Mouse (Mus musculus) C3H10T1/2 (cell line): ENCODE results near the gene Caml. TPM values are rescaled to one million over a fixed set of nuclear protein-coding genes. Genes with fewer than 3 reads are reported as not detected.

Experiments
- polyA plus RNA-seq, 2 experiments: library from polyadenylated mRNA; unstranded; fragments of >200 nt; fragmentation: generic; extraction: Trizol; gene quantifications; one replicate each; pipeline ENCODE4 v1.2.1; 2012; ENCODE audit warnings: missing spikeins in 2 of 2

Caml gene
- 10 to 100 TPM; 14.1 to 40.8 TPM for polyA plus RNA-seq

DNA sequence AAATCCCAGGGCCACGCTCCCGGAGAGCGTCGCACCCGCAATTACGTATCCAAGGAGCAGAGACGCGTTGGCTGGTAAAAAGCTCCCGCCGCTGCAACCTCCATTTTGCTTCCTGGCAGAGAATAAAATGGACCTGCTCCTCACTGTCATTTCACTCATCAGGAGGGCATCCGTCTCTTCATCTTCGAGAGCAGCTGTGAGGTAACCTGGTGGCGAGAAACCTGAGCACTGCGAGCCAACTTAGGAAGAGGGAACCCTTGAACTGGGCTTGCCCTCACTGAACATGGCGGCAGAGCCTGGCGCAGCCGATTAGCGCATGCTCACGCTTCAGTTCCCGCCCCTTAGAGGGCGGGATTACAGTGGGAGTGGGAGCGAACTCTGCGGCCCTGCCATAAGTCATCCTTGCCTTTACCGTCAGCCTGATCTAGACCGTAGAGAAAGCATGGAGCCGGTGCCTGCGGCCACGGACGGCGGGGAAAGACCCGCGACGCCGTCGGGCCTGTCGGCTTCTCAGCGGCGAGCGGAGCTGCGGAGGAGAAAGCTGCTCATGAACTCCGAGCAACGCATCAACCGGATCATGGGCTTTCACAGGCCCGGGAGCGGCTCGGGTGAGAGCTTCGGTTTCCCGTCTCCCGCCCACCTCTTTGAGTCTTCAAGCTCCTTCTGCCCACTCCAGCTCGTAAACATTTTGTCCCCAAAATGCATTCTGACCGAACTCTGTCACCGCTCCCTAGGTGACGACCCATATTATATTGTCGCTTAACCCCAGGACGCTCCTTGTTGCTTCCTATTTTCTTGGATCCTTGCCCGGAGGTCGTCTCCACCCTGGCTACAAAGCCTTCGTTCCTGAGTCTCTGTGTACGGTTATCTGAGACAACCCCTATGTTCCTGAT lies at the start of gene Caml:
Caml (plus strand) TSS at position 357 of the 893 bp plus-strand sequence.

DNA sequence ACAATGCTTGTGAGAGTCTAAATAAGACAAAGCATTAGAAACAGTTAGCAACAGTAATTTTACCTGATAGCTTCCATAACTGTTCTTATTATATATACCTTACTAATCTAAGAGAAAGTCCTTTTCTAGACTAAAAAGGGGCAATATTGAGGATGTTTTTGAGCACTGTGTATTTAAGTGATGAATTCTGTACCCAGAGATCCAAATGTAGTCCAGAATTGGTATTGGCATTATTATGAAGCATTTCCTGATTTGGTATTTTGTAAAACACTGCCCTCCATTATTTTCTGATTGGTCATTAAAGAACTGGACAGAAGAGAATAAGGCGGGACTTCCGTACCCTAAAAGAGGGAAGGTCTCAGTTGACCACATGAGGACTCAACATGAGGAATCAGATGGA lies 49.4 kb upstream of the Caml start, which contains the start of gene Tmed9:
Tmed9 (plus strand) TSS at position 301 of the 400 bp plus-strand sequence.

DNA sequence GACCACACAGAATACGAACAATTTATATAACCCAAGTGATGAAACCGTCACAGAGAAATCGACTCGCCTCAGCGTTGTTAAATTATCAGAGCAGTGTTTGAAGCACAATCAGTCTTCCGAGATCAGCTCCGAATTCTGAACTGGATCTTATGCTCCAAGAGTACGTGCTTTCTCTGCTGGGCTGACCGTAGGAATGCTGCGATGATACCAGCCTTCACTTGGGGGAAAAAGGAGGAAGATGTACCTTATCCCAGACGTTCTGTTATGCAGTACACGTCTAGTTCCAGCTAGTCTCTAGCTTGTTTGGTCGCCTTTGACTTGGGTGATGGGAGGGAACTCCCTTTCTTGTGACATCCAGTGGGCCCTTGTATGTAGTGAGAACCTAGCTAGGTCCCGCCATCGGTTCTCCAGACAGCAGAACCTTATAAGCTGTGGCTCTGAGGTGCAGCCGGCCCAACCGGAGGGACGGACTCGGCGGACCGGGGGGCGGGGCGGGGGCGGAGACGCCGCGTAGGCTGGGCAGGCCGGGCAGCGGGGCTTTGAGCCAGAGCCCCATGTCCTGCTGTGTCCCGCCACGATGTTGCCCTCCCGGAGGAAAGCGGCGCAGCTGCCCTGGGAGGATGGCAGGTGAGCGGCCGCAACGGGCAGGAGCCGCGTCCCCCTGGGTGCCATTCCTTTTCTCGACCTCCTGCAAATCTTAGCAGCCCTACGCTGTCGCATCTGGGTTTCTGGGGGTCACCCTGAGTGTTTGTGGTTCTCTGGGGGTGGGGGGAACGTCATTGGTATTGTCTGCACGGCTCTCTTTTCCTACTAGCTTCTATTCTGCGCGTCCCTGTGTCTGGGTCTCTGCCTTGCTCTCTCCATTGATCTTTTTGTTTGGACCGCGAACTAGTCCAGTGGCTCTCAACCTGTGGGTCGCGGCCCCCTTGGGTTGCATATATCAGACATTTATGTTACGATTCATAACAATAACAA lies 23.0 kb upstream of the Caml start, which contains the start of gene B4galt7:
B4galt7 (plus strand) TSS at position 331 of the 975 bp plus-strand sequence.

DNA sequence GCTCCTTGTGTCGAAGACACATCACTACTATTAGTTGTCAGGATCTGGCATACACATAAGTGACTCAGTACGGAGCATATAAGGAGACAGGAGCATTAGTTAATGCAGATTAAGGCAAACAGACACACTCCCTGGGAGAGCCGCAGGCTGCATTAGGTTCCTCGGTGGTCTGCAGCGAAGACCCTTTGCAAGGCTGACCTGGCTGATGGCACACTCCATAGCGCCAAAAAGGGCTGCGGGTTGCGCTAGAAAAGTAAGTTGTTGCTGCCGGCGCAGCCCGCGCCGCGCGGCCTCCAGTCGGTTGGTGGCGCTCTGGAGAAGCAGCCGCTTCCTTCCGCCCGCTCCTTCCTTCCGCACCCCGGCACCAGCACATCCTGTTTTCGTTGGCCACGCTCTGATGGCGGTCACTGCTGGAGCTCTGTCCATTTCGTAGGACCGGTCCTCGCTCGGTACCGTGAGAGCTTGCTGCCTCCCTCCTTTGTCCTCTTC lies 11.9 kb downstream of the Caml start, which contains the start of gene Ddx46:
Ddx46 (plus strand) TSS at position 389 of the 489 bp plus-strand sequence.

Other genes with a start within 250 kb of the Caml start
- not detected for gene Slc34a1, start 224.8 kb upstream of the Caml start, polyA plus RNA-seq
- not detected for gene Pfn3, start 207.8 kb upstream of the Caml start, polyA plus RNA-seq
- gene F12, start 196.2 kb upstream of the Caml start, polyA plus RNA-seq, result not detected
- 10 to 100 TPM; 43.0 to 50.7 TPM for gene Grk6, start 177.9 kb upstream of the Caml start, polyA plus RNA-seq
- gene Prr7, start 158.7 kb upstream of the Caml start, polyA plus RNA-seq, result 1 to 10 TPM; 2.8 to 4.0 TPM
- gene Dbn1, start 134.9 kb upstream of the Caml start, polyA plus RNA-seq, result 10 to 100 TPM in 1 of 2 experiments, 1 to 10 TPM in 1; 2.5 to 20.5 TPM
- 100 to 1,000 TPM in 1 of 2 experiments, 10 to 100 TPM in 1; 68.4 to 106 TPM for gene Pdlim7, start 109.3 kb upstream of the Caml start, polyA plus RNA-seq
- 1 to 10 TPM in 1 of 2 experiments, under 1 TPM in 1; 0.34 to 1.7 TPM for gene Dok3, start 93.7 kb upstream of the Caml start, polyA plus RNA-seq
- 10 to 100 TPM; 49.9 to 50.1 TPM for gene Ddx41, start 86.3 kb upstream of the Caml start, polyA plus RNA-seq
- 10 to 100 TPM in 1 of 2 experiments, 1 to 10 TPM in 1; 9.0 to 47.1 TPM for gene Fam193b, start 51.9 kb upstream of the Caml start, polyA plus RNA-seq
- gene Tmed9, start 49.3 kb upstream of the Caml start, polyA plus RNA-seq, result 100 to 1,000 TPM; 105 to 221 TPM
- gene B4galt7, start 23.1 kb upstream of the Caml start, polyA plus RNA-seq, result 10 to 100 TPM in 1 of 2 experiments, 1 to 10 TPM in 1; 4.8 to 13.1 TPM
- 1 to 10 TPM; 1.7 to 8.0 TPM for gene Ddx46, start 12.0 kb downstream of the Caml start, polyA plus RNA-seq
- gene B230219D22Rik, start 70.1 kb downstream of the Caml start, polyA plus RNA-seq, result 1 to 10 TPM in 1 of 2 experiments, under 1 TPM in 1; 0.85 to 9.6 TPM
- 10 to 100 TPM in 1 of 2 experiments, 1 to 10 TPM in 1; 5.5 to 59.7 TPM for gene Txndc15, start 91.6 kb downstream of the Caml start, polyA plus RNA-seq
- 10 to 100 TPM; 42.3 to 96.6 TPM for gene Pcbd2, start 104.4 kb downstream of the Caml start, polyA plus RNA-seq
- gene Catsper3, start 161.6 kb downstream of the Caml start, polyA plus RNA-seq, result under 1 TPM; 0.05 to 0.16 TPM
- gene Pitx1, start 213.2 kb downstream of the Caml start, polyA plus RNA-seq, result not detected